In the genomic region with DNA sequence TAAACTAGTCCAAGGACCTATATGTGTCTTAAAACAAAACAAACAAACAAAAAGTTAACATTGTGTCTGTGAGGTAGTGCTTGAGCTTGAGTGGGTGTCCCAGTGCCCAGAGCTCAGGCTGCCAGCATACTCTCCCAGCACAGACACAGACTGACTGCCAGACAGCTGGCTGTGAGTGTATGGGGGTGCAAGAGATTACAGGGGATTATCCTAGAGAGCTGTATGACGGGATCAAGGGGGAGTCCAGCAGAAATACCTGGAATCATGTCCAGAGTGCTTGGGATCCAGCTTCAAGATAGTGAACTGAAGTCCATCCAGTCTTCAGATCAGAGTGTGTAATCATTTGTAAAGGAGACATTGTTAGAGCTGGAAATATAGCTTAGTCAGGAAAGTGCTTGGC, we compare ENCODE assay signal across 37 mouse cellular contexts. TPM values are rescaled to one million over a fixed set of nuclear protein-coding genes. Genes with fewer than 3 reads are reported as not detected.
"Had no signal": no experiment of that assay in that cellular context is flagged by ENCODE, and none has a peak within 500 bp of the region (broad histone marks: within the 10 kb centered on the region; RNA-seq: fewer than 3 reads in every experiment).

No protein-coding gene starts in this region.

- H3K27ac ChIP-seq: left cerebral cortex, adult 2 months; limb, embryonic 10.5 days; limb, embryonic 12.5 days; limb, embryonic 13.5 days; limb, embryonic 15.5 days; liver, embryonic 12.5 days; liver, embryonic 13.5 days; liver, embryonic 14.5 days; liver, embryonic 15.5 days; lung, embryonic 15.5 days; macrophage; midbrain, embryonic 10.5 days; midbrain, embryonic 12.5 days; midbrain, embryonic 13.5 days; midbrain, embryonic 15.5 days had no signal

- H3K4me1 ChIP-seq: limb, embryonic 10.5 days; limb, embryonic 12.5 days; limb, embryonic 13.5 days; limb, embryonic 15.5 days; liver, embryonic 12.5 days; liver, embryonic 13.5 days; liver, embryonic 15.5 days; lung, embryonic 15.5 days; midbrain, embryonic 10.5 days; midbrain, embryonic 12.5 days; midbrain, embryonic 13.5 days; midbrain, embryonic 15.5 days had no signal

- H3K4me2 ChIP-seq: limb, embryonic 12.5 days; limb, embryonic 13.5 days; limb, embryonic 15.5 days; liver, embryonic 11.5 days; liver, embryonic 12.5 days; liver, embryonic 13.5 days; liver, embryonic 15.5 days; lung, embryonic 14.5 days; lung, embryonic 15.5 days; midbrain, embryonic 11.5 days; midbrain, embryonic 12.5 days; midbrain, embryonic 13.5 days; midbrain, embryonic 15.5 days had no signal

- H3K4me3 ChIP-seq: left cerebral cortex, adult 2 months; limb, embryonic 10.5 days; limb, embryonic 12.5 days; limb, embryonic 13.5 days; limb, embryonic 15.5 days; liver, embryonic 12.5 days; liver, embryonic 13.5 days; liver, embryonic 15.5 days; lung, embryonic 15.5 days; megakaryocyte, embryonic 14.5 days; midbrain, embryonic 10.5 days; midbrain, embryonic 12.5 days; midbrain, embryonic 13.5 days; midbrain, embryonic 15.5 days; myocyte had no signal

- H3K9me3 ChIP-seq: limb, embryonic 10.5 days; limb, embryonic 12.5 days; limb, embryonic 13.5 days; limb, embryonic 15.5 days; liver, embryonic 12.5 days; liver, embryonic 13.5 days; liver, embryonic 15.5 days; lung, embryonic 15.5 days; megakaryocyte, embryonic 14.5 days; midbrain, embryonic 10.5 days; midbrain, embryonic 12.5 days; midbrain, embryonic 13.5 days; midbrain, embryonic 15.5 days had no signal

- H3K9ac ChIP-seq: limb, embryonic 12.5 days; limb, embryonic 13.5 days; limb, embryonic 15.5 days; liver, embryonic 12.5 days; liver, embryonic 13.5 days; liver, embryonic 14.5 days; liver, embryonic 15.5 days; liver, postnatal 0 days; lung, embryonic 14.5 days; lung, embryonic 15.5 days; midbrain, embryonic 12.5 days; midbrain, embryonic 13.5 days; midbrain, embryonic 15.5 days had no signal

- H3K27me3 ChIP-seq: limb, embryonic 12.5 days; limb, embryonic 13.5 days; limb, embryonic 15.5 days; liver, embryonic 12.5 days; liver, embryonic 13.5 days; liver, embryonic 15.5 days; lung, embryonic 15.5 days; megakaryocyte, embryonic 14.5 days; midbrain, embryonic 12.5 days; midbrain, embryonic 13.5 days; midbrain, embryonic 15.5 days had no signal

- ATAC-seq: liver, embryonic 12.5 days; liver, postnatal 0 days; lung, postnatal 0 days; midbrain, embryonic 13.5 days; midbrain, embryonic 15.5 days; midbrain, embryonic 16.5 days had no signal

- DNase-seq: left cerebral cortex, postnatal 4 days; liver; liver, embryonic 13.5 days; liver, postnatal 0 days; lung, adult 18-20 months; lung, adult 2 months; lung, embryonic 14.5 days; lung, postnatal 10 days; lung, postnatal 14 days; lung, postnatal 36 days; lung, postnatal 4 days; midbrain, embryonic 14.5 days had no signal

RNA-seq across cellular contexts. Expression of a gene that starts 15.0 kb away (rescaled TPM):
- total RNA-seq: megakaryocyte, adult 5-6 weeks; megakaryocyte-erythroid progenitor cell, adult 5-6 weeks; monocyte, adult 5-6 weeks had no signal

RNA-seq across cellular contexts. Expression of a gene that starts 25.5 kb away (rescaled TPM):
- total RNA-seq: megakaryocyte progenitor cell, adult 5-6 weeks; megakaryocyte, adult 5-6 weeks; megakaryocyte-erythroid progenitor cell, adult 5-6 weeks; monocyte, adult 5-6 weeks had no signal
- polyA plus RNA-seq: limb, embryonic 10.5 days; limb, embryonic 12.5 days; limb, embryonic 13.5 days; liver, embryonic 16.5 days; lung, embryonic 15.5 days; lung, postnatal 0 days had no signal
